Comparison of ENCODE assay signal across 17 mouse cellular contexts in the genomic region with DNA sequence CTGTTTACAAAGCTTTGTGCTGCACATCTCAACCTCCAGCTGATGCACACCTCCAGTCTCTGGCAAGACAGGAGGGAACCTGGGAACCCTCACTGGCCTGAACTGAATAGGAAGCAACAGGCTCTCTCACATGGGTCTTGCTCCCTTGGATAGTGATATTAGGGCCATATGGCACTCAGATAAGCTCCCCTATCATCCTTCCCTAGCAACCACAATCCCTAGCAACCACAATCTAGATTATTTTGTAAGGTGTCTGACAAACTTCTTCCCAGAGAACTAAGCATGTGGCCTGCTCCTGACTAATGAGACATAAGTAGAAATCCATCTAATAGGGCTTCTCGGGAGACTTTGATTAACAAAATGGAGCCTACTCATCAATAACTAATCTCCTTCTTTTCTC.
DNase-seq lines count a peak whose midpoint lies in the region.
"Had no signal": no experiment of that assay in that cellular context is flagged by ENCODE, and none has a peak within 500 bp of the region (broad histone marks: within the 10 kb centered on the region; RNA-seq: fewer than 3 reads in every experiment).

No protein-coding gene starts in this region.

- peak; percentile 25 for DNase-seq in retina, embryonic 14.5 days (ENCODE audit: low spot score)
- DNase-seq in retina, postnatal 1 day: peak; percentile 77
- DNase-seq in retina, postnatal 7 days (ENCODE audit: low read depth, low spot score): peak; percentile 54
- no peak for DNase-seq in adrenal gland, postnatal 4 days (ENCODE audit: low spot score in 2 of 2)
- DNase-seq in spleen, postnatal 10 days (ENCODE audit: low spot score in 2 of 2): no peak
- DNase-seq in heart, postnatal 10 days: no peak
- DNase-seq: adrenal gland, adult 2 months; adrenal gland, adult 8-10 months; adrenal gland, postnatal 10 days; adrenal gland, postnatal 14 days; adrenal gland, postnatal 25 days; adrenal gland, postnatal 36 days; B cell, adult 2 months; cerebellum, adult 11 months; cerebellum, adult 11-12 months; cerebellum, adult 18-20 months; cerebellum, adult 2 months had no signal

- intact Hi-C loops in heart, postnatal 10 days (cut with DNase I): no loop called here

Comparison
In these comparisons a context has a peak if more than half of its experiments do, and no peak if none do; other contexts are left out.
1. DNase-seq: peak in retina, embryonic 14.5 days (single experiment), retina, postnatal 1 day (single experiment) and retina, postnatal 7 days (single experiment); none in adrenal gland, postnatal 4 days (0 of 2), spleen, postnatal 10 days (0 of 2) and heart, postnatal 10 days (0 of 2).